Mouse (Mus musculus) midbrain, embryonic 14.5 days (tissue): ENCODE results near the gene Ankrd53. TPM values are rescaled to one million over a fixed set of nuclear protein-coding genes. Genes with fewer than 3 reads are reported as not detected.

Source experiments
- ATAC-seq: fragments of 200-750 bp; cut with Nextera tagmentation; 2 replicates; pipeline ENCODE4 v1.8.0; 2017; ENCODE audit warnings: moderate number of reproducible peaks, moderate library complexity; ENCODE audit not compliant: low FRiP score, low TSS enrichment
- DNase-seq: peaks from one replicate; pipeline ENCODE4 v3.0.0-alpha.2; 2015
- H3K27ac ChIP-seq: fragments of 300-500 bp; sonication (generic); replicated peaks from 2 replicates; pipeline ENCODE4 v1.5.1; 2014; ENCODE audit warnings: mild to moderate bottlenecking, low read depth, low read length, moderate library complexity
- H3K27me3 ChIP-seq: fragments of 300-500 bp; sonication (generic); 2 replicates; pipeline ENCODE4 v1.6.1; 2014; ENCODE audit warnings: low read length, control low read depth, mixed read lengths; ENCODE audit not compliant: control insufficient read depth, insufficient read depth
- H3K36me3 ChIP-seq: fragments of 300-500 bp; sonication (generic); 2 replicates; pipeline ENCODE4 v1.6.1; 2014; ENCODE audit warnings: low read length, control low read depth; ENCODE audit not compliant: control insufficient read depth, insufficient read depth
- H3K4me1 ChIP-seq: fragments of 300-500 bp; sonication (generic); 2 replicates; pipeline ENCODE4 v1.6.1; 2014; ENCODE audit warnings: mild to moderate bottlenecking, antibody characterized with exemption, low read length, control low read depth; ENCODE audit not compliant: control insufficient read depth, insufficient read depth
- H3K4me2 ChIP-seq: fragments of 300-500 bp; sonication (generic); 2 replicates; pipeline ENCODE4 v1.6.1; 2014; ENCODE audit warnings: mild to moderate bottlenecking, low read length, moderate library complexity
- H3K4me3 ChIP-seq: fragments of 300-500 bp; sonication (generic); replicated peaks from 2 replicates; pipeline ENCODE4 v1.5.1; 2014; ENCODE audit warnings: low read depth, low read length
- H3K9ac ChIP-seq: fragments of 300-500 bp; sonication (generic); replicated peaks from 2 replicates; pipeline ENCODE4 v1.6.1; 2014; ENCODE audit warnings: mild to moderate bottlenecking, low read length, moderate library complexity
- H3K9me3 ChIP-seq: fragments of 300-500 bp; sonication (generic); 2 replicates; pipeline ENCODE4 v1.6.1; 2016; ENCODE audit warnings: low read length, control low read depth, mixed read lengths; ENCODE audit not compliant: control insufficient read depth
- WGBS: fragments of 180-500 bp; shearing (Covaris S2); extraction: QIAGEN DNeasy Blood & Tissue Kit; methylation state at CpG from one replicate; pipeline ENCODE4 v1.1.7; 2014; 5-methylcytosine and 5-hydroxymethylcytosine counted together
- polyA plus RNA-seq: library from polyadenylated mRNA; unstranded; fragments of >200 nt; fragmentation: Nextera tagmentation; extraction: Ambion mirVana; gene quantifications from 2 replicates; pipeline ENCODE4 v1.2.1, GENCODE M21; 2014

The Ankrd53 gene
- polyA plus RNA-seq, result 0.19 and 0.37 TPM in 2 replicates

GRCm38 (mm10) chr6:83762344-83762743 lies at the start of gene Ankrd53:
Ankrd53 (plus strand) TSS chr6:83762644.
- Histone ChIP-seq H3K9me3 (no peaks in the 10 kb centered on the region), H3K4me2 (peak within 1 kb of the TSS; percentile 47), H3K4me3 (peak within 1 kb of the TSS; percentile 15), H3K9ac (no peak within 1 kb of the TSS), H3K27ac (no peak within 1 kb of the TSS), H3K4me1 (0 out of 2 replicates have a peak, but pooled peaks cover 6% of the 10 kb centered on the region), H3K27me3 (peaks cover 60% of the 10 kb centered on the region), H3K36me3 (no peaks in the 10 kb centered on the region)
- ATAC-seq (no peak), DNase-seq (no peak)
- WGBS, result 21% methylated on average over 6 of the region's 6 CpGs

GRCm38 (mm10) chr6:83713271-83714136 lies 48.9 kb upstream of the Ankrd53 start:
- H3K4me2 ChIP-seq, result no peak overlapping the region
- ATAC-seq, result no peak
- peaks cover 15% of the 10 kb centered on the region for H3K4me1 ChIP-seq
- H3K4me3 ChIP-seq, result no peak overlapping the region
- WGBS, result 5% methylated on average over 12 of the region's 12 CpGs
- no peak overlapping the region for H3K9ac ChIP-seq
- H3K36me3 ChIP-seq, result no peaks in the 10 kb centered on the region
- peaks cover 89% of the 10 kb centered on the region for H3K27me3 ChIP-seq
- DNase-seq, result no peak
- no peak overlapping the region for H3K27ac ChIP-seq
- H3K9me3 ChIP-seq, result no peaks in the 10 kb centered on the region

- H3K9me3 ChIP-seq, result no peaks in the 10 kb centered on the region
- no peak overlapping the region for H3K9ac ChIP-seq
- 1% methylated on average over 34 of the region's 34 CpGs for WGBS
- H3K4me2 ChIP-seq, result no peak overlapping the region
- no peak for DNase-seq
- H3K27ac ChIP-seq, result no peak overlapping the region
- no peaks in the 10 kb centered on the region for H3K36me3 ChIP-seq
- no peak overlapping the region for H3K4me3 ChIP-seq
- peaks cover 89% of the 10 kb centered on the region for H3K27me3 ChIP-seq
- no peak for ATAC-seq
- peaks cover 15% of the 10 kb centered on the region for H3K4me1 ChIP-seq
Observed at GRCm38 (mm10) chr6:83714221-83715123, 48.0 kb upstream of the Ankrd53 start.

GRCm38 (mm10) chr6:83715461-83716196 lies 46.8 kb upstream of the Ankrd53 start:
- WGBS, result 2% methylated on average over 30 of the region's 30 CpGs
- no peak overlapping the region for H3K4me2 ChIP-seq
- no peaks in the 10 kb centered on the region for H3K36me3 ChIP-seq
- ATAC-seq, result no peak
- H3K4me1 ChIP-seq, result peaks cover 15% of the 10 kb centered on the region
- peaks cover 89% of the 10 kb centered on the region for H3K27me3 ChIP-seq
- H3K9me3 ChIP-seq, result no peaks in the 10 kb centered on the region
- H3K27ac ChIP-seq, result no peak overlapping the region
- no peak overlapping the region for H3K9ac ChIP-seq
- no peak overlapping the region for H3K4me3 ChIP-seq
- no peak for DNase-seq

GRCm38 (mm10) chr6:83717026-83717425 lies 45.4 kb upstream of the Ankrd53 start:
- Histone ChIP-seq H3K27me3 (peaks cover 91% of the 10 kb centered on the region), H3K4me2 (no peak overlapping the region), H3K4me3 (no peak overlapping the region), H3K4me1 (peaks cover 2% of the 10 kb centered on the region; the same call in 1 of the 2 replicates), H3K9me3 (no peaks in the 10 kb centered on the region), H3K27ac (no peak overlapping the region), H3K36me3 (no peaks in the 10 kb centered on the region), H3K9ac (no peak overlapping the region)
- ATAC-seq (no peak), DNase-seq (no peak)
- 1% methylated on average over 8 of the region's 8 CpGs for WGBS

- H3K9ac ChIP-seq, result no peak overlapping the region
- H3K27me3 ChIP-seq, result peaks cover 59% of the 10 kb centered on the region
- no peaks in the 10 kb centered on the region for H3K9me3 ChIP-seq
- WGBS, result 25% methylated on average over 6 of the region's 6 CpGs
- H3K27ac ChIP-seq, result no peak overlapping the region
- H3K4me1 ChIP-seq, result no peaks in the 10 kb centered on the region
- DNase-seq (no peak), ATAC-seq (no peak)
- H3K4me3 ChIP-seq, result no peak overlapping the region
- H3K4me2 ChIP-seq, result no peak overlapping the region
- no peaks in the 10 kb centered on the region for H3K36me3 ChIP-seq
Observed at GRCm38 (mm10) chr6:83722526-83722925, 39.9 kb upstream of the Ankrd53 start.

GRCm38 (mm10) chr6:83727178-83727577 lies 35.3 kb upstream of the Ankrd53 start:
- Histone ChIP-seq H3K36me3 (no peaks in the 10 kb centered on the region), H3K27ac (no peak overlapping the region), H3K4me2 (no peak overlapping the region), H3K4me1 (no peaks in the 10 kb centered on the region), H3K9me3 (no peaks in the 10 kb centered on the region), H3K4me3 (no peak overlapping the region), H3K9ac (no peak overlapping the region), H3K27me3 (peaks cover 13% of the 10 kb centered on the region)
- WGBS, result 46% methylated on average over 4 of the region's 4 CpGs
- DNase-seq (no peak), ATAC-seq (no peak)

- Histone ChIP-seq H3K9ac (no peak overlapping the region), H3K9me3 (no peaks in the 10 kb centered on the region), H3K36me3 (no peaks in the 10 kb centered on the region), H3K27ac (no peak overlapping the region), H3K4me2 (no peak overlapping the region), H3K4me1 (no peaks in the 10 kb centered on the region), H3K27me3 (peaks cover 3% of the 10 kb centered on the region; the same call in 1 of the 2 replicates), H3K4me3 (no peak overlapping the region)
- DNase-seq (no peak), ATAC-seq (no peak)
- 87% methylated on average over 3 of the region's 3 CpGs for WGBS
Observed at GRCm38 (mm10) chr6:83728488-83728887, 34.0 kb upstream of the Ankrd53 start.
